Mouse (Mus musculus) cerebellum, adult 9-11 months (tissue): ENCODE measurements around the gene Mroh7.
A peak's percentile ranks its signal among the peaks of the same experiment; 100 is the strongest.

ENCODE experiments used
- DNase-seq: peaks from one replicate; pipeline ENCODE4 v3.0.0; 2022

Gene Mroh7

DNA sequence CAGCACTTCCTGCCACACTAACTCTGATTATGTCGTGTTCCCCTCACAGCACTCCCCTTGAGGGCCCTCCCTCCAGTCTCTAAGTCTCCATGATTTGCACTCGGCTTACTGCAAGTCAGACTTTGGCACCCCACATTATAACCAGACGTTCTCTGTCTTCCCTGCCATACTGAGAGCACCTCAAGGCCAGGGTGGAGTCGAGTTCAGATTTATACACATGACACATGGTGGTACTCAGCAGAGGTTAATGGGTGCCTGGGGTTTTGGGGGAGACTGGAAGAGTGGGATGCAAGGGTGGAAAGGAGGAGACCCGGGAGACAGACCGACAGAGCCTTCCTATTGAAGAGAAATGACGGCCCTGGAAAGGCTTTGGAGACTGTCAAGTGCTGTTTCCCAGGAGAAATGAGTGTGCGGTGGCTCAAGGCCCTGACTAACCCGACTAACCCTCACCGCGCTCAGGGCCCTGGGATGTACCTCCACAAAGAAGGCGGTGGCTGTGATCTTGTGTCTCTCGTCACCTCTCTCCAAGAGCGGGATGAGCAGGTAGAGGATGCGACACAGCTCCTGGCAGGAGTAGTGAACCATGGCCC lies 36.8 kb downstream of the Mroh7 start:
- DNase-seq = no peak

DNA sequence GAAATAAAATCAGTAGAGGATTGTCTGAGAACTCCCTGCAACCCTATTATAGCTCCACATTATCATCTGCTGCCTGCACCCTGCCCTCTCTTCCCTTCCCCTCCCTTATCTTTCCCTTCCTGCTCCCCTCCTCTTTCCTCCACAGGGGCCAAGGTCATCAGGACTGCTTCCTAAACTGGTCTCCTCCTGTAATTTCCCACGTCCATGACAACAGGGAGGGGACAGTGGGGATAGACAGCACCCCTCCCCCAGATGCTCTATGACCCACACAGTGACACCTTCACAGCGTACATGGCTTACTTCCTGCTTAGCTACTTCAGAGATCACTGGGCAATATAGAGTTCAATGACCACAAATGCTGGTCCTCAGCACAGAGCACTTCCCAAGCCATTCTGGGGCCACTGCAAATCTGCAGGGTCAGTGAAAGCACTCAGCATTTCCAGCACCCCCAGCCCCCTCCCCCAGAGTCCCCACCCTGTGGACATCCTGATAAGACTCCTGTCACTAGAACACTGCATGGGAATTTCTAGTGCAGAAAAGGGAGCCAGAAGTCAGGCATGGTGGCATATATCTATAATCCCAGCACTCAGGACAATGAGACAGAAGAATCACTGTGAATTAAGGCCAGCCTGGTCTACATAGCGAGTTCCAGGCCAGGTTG lies 42.0 kb downstream of the Mroh7 start:
- DNase-seq = no peak

DNA sequence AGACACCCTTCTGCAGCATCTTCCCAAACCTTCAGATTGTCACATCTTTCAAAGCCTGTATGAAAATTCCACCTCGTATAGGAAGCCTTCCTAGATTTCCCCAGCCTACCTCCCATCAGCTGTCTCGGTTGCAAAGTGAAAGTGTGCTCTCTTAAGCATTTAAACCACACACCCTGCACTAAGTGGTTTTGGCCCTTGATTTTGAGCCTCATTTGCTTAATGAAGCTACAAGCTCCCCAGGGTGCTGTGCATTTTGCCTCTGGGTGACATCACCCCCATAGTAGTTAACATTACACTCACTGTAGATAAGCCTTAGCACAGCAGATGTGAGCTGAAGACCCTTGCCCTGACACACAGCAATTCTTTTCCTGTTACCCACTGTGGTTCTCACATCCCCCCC lies 49.8 kb downstream of the Mroh7 start:
- no peak for DNase-seq

DNA sequence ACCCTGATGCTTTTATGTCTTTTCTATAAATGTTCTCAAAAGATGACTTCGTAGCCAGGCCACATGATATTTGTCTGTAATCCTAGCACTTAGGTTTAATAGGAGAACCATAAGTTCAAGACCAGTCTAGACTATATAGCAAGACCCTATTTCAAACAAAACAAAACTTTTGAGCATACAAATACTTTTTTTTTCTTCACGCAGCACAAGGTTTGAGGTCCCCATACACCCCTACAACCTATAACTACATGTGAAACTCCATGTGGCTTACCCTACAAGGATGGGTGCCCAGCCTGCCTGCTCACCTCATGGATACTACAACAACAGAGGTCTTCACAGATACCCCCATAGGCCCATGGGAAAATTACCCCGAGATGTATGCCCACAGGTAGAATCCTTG lies 51.6 kb downstream of the Mroh7 start:
- no peak for DNase-seq

DNA sequence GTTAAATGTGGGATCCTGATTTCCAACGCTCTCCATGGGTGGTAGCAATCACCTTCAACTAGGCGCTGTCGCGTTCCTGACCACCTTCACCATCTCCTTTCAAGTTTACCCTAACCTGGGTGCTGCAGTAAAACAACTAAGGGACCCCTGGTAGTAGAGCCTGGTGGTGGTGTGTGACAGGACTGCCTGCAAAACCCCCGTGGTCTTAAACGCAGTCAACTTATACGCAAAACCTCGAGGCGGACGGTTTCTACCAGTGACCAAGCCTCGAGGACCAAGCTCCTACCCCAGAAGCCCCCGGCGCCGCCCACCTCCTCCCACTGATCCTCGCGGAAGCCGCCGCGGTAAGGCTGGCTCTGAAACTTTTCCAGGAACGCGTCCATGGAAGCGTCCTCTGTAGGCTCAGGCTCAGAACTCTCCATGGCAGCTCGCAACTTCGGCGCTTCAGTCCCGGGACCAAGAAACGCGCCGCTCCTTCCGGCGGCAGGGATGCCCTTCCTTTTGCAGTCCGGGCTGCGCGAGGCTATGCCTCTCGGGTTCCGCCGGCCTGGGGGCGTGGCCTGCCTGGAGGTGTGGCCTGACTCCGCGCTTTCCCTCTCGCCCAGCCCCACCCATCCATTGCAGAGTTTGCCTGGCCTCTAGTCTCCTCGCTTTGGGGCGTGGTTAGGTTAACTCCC lies 52.1 kb downstream of the Mroh7 start, which contains the start of gene Ttc4:
TSS of gene Ttc4 (minus strand) at position 503 of the 677 bp plus-strand sequence.
- DNase-seq = peak; percentile 83

DNA sequence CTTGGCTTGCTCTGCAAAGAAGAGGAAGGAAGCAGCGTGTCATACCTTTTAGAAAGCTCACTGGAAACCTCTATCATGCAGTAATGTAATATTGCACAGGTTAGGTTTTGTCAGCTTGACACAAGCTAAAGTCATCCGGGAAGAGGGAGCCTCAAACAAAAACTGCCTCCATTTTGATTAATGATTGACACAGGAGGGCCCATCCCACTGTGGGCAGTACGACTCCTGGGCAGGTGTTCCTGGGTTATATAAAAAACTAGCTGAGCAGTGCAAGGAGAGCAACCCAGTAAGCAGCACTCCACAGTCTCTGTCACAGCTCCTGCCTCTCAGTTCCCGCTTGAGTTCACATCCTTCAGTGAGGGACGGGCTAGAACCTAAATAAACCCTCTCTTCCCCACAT lies 54.0 kb downstream of the Mroh7 start:
- no peak for DNase-seq

DNA sequence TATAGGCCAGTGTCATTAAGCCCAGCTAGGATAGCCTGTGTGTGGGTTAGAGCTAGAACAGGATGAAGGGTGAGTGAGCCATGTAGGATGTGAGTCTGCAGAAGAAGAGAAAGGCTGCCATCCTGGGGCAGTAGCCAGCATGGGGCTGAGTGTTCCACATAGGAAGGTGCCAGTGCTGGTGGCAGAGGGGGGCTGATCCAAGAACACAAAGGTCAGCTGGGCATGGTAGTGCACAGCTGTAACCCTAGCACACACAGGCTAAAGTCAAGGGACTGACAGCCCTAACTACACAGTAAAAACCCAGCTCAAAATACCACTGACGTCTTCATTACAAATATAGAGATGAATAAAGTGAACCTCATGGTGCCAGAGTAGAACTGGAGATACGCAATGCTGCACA lies 64.2 kb downstream of the Mroh7 start:
- no peak for DNase-seq

DNA sequence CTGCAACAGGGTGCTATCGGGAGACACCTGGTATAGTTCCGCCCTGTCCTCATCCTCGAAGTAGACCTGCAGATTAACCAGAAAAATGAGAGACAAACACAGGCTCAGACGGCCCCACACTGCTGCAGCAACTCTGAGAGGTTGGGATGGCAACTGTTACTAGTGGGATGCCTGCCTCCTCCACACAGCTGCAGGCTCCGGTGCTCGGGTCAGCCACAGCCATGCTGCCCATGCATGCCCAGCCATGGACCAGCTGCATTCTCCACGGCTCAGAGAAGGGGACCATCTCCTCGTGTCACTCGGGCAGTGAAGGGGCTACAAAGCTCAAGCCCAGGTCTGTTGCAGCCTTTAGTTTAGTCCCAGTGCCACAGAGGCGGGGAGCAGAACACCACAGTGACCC lies 65.1 kb downstream of the Mroh7 start:
- no peak for DNase-seq

DNA sequence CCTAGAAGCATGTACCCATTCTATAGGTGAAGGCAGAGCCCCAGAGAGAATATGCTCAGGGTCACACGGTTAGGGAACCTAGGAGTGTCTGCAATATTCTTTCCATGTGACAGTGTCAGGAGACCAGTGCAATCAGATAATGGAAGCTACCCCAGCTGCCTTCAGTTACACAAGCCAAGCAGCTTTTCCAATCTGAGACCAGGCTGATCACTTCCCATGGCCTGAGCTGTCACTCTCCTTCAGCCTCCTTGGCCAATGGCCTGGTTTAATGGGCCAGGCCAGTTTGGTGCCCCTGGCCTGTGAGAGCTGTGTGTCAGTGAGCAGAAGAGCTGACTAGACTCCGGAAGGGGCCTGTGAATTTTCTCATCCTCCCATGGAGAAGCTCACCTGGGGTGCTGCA lies 65.5 kb downstream of the Mroh7 start:
- DNase-seq = no peak

DNA sequence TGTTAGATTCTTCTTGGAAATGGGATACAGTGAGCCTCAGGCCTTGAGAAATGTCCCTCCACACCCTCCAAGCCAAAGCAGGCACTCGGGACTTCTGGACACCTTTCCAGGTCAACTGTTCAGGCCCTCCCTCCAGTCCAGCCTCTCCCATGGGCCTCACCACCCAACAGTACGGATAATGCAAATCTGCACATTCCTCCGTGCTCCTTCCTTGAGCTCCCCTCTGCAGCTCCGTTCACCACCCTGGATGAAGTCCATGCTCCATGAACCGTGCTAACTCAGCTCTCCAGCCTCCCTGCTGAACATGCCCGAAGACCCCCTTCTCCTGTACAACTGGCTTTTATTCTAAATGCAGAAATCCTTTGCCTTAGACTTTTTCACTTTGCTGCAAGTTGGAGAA lies 66.0 kb downstream of the Mroh7 start:
- no peak for DNase-seq

DNA sequence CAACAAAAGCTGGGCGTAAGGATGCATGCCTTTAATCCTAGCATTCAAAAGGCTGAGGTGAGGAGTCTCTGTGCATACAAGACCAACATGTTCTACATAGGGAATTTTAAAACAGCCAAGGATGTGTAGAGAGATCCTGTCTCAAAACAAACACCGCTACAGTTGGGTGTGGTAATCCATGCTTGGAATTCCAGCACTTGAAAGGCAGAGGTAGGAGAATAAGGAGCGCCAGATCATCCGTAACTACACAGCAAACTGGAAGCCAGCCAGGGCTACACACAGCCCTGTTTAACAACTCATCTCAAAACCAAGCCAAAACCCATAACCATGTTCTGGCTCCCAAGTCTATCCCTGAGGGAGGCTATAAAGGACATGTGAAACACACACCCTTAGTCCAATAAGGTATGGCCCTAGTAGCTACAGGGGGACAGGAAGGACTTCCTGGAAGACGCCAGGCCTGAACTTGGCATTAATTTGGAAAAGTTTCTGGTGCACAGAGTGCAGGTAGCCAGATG lies 66.7 kb downstream of the Mroh7 start:
- no peak for DNase-seq

DNA sequence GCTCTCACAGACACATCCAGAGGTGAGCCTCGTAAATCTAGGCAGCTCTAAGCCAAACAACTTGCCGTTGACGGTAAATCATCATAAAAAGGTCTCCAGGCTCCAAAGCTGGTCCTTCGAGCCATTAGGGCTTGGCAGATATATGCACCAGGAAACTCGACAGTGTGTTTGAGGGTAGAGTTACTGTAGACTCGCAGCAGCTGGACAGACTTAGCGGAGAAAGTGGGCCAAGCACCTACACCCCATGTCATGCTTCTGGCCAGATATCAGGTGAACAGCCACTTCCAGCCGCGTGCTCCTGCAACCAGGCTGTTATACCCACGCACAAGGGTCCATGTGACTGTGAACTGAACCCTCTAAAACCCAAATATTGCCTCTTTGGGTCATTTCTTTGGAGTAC lies 75.0 kb downstream of the Mroh7 start:
- DNase-seq = no peak

DNA sequence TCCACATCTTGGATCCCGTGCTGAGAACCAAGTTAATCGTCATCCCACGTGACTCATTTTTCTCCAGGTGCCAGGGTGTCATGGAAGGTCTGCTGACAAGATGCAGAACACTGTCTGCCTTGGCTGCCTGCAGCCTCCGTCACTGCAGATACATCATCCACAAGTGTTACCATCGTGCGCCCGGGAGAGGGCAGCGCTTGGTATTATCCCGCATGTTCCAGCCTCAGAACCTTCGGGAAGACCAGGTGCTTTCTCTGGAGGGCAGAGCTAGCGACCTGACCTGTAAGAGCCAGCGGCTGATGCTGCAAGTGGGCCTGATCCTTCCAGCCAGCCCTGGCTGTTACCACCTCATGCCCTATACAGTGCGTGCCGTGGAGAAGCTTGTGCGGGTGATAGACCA lies 77.7 kb downstream of the Mroh7 start:
- no peak for DNase-seq

DNA sequence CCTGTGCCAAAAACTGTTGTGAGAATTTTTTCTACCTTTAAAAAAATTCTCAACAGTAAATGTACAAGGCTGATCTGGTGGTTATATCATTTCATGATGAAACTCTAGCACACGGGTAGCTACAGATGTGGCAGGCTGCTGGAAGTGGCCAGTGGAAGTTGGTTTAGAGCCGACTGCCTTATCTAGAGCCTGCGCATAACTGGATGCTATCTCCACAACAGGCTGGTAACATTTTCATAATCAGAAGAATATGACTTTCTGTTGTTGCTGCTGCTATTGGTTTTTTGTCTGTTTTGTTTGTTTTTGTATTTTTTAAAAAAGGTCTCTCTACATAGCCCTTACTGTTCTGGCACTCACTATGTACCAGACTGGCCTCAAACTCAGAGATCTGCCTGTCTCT lies 78.2 kb downstream of the Mroh7 start:
- DNase-seq = no peak

DNA sequence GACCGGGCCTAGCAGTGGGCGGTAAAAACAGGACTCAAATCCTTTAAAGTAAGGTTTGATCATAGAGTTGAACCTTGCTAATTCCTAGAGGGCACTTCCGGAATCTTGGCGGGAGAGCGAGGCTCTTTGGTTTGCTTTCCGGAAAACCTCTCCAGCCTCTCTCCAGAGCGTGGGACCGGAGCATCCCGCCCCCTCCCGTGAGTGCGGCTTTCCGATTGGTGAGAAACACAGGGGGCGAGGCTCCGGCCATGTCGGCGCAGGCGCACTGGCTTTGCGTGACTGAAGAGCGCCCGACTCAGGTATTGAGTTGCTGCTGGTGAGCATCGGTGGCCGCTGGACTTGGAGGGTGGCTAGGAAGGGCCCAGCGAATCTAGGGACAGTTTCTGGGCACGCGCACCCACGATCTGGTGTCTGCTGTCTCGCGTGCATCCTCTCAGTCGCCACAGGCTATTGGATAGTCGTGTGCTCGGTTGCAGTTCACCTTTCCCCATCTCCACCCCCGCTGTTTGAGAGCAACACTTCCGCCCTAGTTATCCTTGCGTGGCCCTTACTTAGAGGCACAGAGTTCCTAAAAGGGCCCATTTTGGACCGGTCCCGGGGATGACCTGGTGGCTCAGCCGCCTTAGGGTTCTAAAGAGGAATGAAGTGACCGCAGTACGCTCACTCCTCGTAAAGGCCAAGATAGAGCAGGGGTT lies 79.7 kb downstream of the Mroh7 start, which contains the start of gene Pars2:
TSS of gene Pars2 (plus strand) at position 237 of the 695 bp plus-strand sequence.
- peak; percentile 99 for DNase-seq

DNA sequence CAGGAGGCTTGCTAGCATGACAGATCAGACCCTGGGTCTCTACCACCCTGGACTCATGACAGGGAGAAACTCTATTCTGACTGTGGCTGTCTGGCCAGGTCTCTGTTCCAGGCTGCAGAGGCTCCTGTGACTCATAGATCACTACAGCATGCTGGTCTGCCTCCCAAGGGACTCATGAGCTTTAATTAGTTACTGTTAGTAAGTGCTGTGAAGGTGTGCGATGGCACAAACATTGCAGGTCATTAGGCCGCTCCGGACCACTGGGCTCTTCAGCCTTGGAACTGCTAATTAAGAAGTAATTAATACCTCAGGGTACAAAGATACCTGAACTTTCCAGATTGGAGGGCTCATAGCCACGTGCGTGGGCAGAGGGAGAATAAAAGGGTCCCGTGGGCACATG lies 83.6 kb downstream of the Mroh7 start:
- no peak for DNase-seq

DNA sequence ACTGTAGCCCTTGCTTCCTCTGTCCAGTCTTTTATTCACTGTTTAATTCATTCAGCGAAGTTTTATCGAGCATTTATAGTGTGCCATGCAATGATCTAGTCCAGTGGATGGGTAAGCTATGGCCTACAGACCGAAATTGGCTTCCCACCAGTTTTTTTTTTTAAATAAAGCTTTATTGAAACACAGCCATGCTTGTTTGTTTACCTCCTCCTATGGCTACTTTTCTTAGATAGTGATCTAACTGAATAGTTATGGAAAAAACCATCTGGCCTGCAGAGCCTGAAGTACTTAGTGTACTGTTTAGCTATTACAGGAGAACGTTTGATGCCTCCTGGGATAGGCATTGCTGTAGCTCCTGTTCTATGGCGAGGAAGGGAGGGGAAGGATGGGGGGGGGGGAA lies 84.9 kb downstream of the Mroh7 start:
- DNase-seq = no peak

DNA sequence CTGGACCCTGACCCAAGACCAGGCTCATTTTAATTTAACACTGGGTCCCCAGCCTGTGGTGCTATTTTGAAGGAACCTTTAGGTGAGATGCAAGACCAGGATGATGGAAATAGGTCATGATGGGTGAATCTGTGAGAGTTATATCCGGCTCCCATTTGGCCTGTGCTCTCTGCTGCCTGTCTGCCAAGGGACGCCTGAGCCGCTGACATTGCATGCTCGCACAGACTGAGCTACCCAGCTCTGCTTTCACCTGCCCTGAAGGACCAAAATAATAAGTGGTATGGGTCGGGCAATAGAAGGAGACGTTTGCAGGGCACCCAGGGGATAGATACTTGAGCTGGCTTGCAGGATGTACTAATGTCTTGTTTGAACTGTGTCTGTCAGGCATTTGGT lies 86.5 kb downstream of the Mroh7 start:
- no peak for DNase-seq

DNA sequence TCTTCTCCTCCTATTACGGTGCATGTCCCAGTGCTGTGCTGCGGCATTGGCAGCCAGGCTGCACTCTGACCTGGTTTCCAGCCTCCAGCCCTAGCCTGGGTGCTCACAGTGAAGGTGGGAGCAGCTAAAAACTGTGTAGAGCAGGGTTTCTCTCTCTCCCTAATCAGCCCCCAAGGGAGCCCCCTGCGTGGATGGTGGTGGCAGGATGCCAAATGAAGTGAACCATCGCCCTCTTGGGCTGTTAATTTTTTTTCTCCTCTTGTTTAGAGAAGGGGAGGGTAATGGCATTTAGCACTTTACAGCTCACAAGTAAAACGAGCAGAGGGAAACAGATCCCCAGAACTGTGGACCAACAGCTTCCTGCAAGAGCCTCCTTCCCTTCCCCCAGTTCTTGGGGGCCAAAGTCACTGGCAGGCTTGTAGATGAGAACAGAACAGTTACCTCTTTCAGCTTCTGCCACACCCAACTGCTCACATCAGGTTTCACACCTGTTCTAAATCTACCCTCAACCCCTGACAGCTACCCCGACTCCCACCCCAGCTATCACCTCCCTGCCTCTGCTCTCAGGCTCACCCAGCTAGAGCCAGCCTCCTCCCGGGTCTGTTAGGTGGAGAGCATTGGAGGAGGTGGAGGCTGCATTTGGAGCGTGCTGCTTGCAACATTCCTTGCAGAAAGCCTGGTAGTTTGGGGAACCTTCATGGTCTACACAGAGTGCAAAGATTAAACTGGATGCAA lies 87.1 kb downstream of the Mroh7 start:
- no peak for DNase-seq

DNA sequence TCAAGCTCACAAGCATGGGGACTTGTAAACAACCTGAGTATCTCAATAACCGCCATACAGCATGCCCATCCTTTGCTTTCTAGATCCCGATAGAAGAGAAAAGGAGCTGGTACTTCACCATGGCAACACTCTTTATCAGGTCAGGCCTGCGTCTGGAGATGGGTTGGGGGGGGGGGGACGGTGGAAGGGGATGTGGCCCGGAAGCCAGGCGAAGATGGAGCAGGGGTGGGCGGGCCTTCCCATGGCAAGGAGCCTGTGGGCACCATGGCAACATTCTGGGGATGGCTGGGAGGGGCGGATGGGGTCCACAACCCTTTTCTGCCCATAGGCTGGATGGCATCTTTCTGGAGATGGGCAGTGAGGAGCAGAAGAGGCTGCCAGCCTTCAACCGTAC lies 96.6 kb downstream of the Mroh7 start:
- no peak for DNase-seq

DNA sequence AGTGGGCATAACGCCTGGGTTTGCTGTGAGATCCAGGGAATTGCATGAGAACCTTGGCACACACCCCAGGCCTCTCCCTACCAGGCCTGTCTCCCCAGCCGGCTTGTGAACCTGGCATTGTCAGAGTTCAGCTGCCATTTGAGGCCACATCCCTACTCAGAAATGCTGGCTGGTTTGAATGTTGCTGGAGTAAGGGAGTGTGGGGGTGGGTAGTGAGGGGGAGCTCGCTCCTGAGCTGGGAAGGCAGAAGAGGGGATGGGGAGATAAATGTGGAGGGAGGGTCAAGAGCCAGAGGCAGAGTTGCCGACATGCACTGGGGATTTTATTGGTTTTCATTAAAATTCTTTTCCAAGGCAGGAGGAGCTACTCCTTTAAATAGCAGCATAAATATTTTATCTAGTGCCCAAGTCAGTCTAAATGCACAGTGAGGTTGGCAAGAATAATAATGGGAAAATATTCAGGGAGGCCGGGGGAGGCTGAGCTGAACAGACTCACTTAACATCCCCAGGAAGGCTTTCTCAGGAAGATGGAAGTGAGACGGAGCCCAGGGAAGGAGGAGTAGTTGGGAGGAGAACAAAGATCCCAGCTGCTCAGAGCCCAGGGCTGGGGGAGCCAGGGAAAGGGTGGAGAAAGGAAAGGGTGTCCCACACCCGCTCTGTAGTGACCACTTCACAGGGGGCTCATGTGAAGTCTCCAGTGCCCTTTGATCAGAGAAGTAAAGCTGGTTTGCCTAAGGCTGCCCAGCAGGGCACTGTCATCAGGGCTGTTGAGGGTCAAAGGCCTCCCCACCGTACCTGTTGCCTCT lies 97.2 kb downstream of the Mroh7 start:
- DNase-seq = no peak

DNA sequence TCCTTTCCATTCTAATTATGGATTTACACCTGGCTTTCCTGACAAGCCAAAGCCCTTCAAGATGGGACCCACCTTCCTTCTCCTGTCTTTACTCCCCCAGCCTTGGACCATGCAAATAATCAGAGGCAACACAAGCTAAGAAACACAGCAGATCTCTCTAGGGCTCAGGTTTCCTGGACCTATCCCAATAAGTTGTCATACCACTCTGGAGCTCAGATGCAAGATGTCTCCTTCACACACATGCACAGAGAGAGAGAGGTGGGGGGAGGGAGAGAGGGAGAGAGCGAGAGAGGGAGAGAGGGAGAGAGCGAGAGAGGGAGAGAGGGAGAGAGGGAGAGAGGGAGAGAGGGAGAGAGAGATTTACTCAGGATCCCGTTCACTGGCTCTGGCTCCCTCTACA lies 98.4 kb downstream of the Mroh7 start:
- no peak for DNase-seq
